Mouse (Mus musculus): ENCODE measurements around the gene Gm3558. TPM values are rescaled to one million over a fixed set of nuclear protein-coding genes. Genes with fewer than 3 reads are reported as not detected.
"Not testable (repeated sequence)": the region's sequence is repeated elsewhere in the genome, so short reads cannot be mapped to it uniquely, and the experiment has no call there.

The Gm3558 gene
- 1 to 10 TPM; 3.8 to 5.9 TPM for total RNA-seq (2021)

DNA sequence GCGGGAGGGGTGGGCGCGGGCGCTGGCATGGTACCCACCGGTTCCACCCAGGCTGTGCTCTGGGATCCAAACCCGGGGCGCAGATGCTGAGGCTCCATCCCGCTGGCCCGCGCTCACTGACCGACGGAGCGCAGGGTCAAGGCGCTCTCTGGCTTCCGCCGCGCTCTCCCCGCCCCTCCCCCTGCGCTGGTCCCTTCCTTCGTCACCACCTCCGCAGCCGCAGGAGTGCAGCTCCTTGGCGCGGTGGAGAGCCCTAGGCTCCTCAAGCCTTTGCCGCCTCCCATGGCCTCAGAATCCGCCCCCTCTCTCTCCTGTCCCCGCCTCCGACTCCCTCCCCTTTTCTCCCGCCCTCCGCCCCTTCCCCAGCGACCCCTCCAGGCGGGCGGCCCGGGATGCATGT is at the start of gene Gm3558:
Gm3558 (minus strand) TSS at position 185 of the 400 bp plus-strand sequence.
- not testable (repeated sequence) for DNase-seq

GRCm38 (mm10) chr14:7595492-7595891 is 27.1 kb upstream of the Gm3558 start, which contains the start of gene Gm10338:
Gene Gm10338 (minus strand): TSS chr14:7595592.
- DNase-seq, result not testable (repeated sequence)

DNA sequence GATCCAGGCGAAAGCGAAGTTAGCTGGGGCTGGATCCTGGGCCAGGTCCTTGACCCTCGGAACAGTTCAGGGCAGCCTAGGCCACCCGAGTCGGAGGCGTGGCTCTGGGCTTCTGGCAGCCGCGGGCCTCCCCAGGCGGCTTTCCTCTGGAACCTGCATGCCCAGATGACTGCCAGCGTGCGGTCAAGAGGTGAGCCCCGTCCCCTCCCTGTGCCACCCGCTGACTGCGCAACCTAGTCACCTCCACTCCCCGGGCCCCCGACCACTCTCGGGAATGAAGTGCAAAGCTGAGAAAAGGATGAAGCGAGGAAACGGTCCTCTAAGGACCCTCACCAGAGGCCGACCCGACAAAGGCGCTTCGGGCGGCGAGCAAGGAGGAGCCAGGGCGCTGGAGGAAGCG is 476 bp downstream of the Gm3558 start:
- DNase-seq, result not testable (repeated sequence)

DNA sequence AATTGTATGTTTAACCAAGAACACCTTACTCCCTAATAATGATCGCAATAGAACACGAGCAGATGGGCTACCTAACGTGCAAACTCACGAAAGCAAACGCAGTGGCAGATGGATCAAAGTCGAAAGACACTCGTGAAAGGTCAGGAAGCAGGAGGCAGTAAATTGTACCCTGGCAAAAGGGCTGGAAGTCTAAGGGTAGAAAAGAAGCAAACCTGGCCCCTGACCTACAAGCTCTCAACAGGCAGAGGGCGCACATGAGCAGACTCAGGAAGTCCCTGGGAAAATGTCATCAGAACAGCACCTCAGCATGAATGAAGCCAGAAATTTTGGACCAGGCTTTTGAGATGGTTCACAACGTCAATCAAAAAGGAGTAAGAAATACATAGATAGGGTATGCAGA is 1.1 kb downstream of the Gm3558 start:
- DNase-seq, result peak; percentile 26

Other genes starting within 250 kb of the Gm3558 start
- not detected for gene Gm5797, start 236.2 kb downstream of the Gm3558 start, total RNA-seq (2021)
- not detected for gene Gm8374, start 203.4 kb downstream of the Gm3558 start, total RNA-seq (2021)
- under 1 TPM in 1 of 2 experiments, not detected in 1; 0.29 TPM for gene Gm3755, start 117.6 kb downstream of the Gm3558 start, total RNA-seq (2021)
- gene Gm3752, start 84.8 kb downstream of the Gm3558 start, total RNA-seq (2021), result under 1 TPM; 0.21 to 0.25 TPM
- not detected for gene Gm10338, start 27.0 kb upstream of the Gm3558 start, total RNA-seq (2021)
- not detected for gene Gm10128, start 75.4 kb upstream of the Gm3558 start, total RNA-seq (2021)
- gene Gm26661, start 223.0 kb upstream of the Gm3558 start, total RNA-seq (2021), result not detected
- 10 to 100 TPM; 42.8 to 47.3 TPM for gene Flnb, start 249.4 kb upstream of the Gm3558 start, total RNA-seq (2021)